Mouse (Mus musculus) yolk sac, embryonic 10.5 days (tissue): Measurements from ENCODE around the gene Olfr1270.
"Not testable (repeated sequence)": the region's sequence is repeated elsewhere in the genome, so short reads cannot be mapped to it uniquely, and the experiment has no call there.

Source experiments
- DNase-seq: peaks from one replicate; pipeline ENCODE4 v3.0.0-alpha.2; 2017; ENCODE audit warnings: low spot score

Gene Olfr1270

GRCm38 (mm10) chr2:90152991-90153390 lies at the start of gene Olfr1270:
TSS of gene Olfr1270 (minus strand) at chr2:90153091.
- DNase-seq: no peak

DNA sequence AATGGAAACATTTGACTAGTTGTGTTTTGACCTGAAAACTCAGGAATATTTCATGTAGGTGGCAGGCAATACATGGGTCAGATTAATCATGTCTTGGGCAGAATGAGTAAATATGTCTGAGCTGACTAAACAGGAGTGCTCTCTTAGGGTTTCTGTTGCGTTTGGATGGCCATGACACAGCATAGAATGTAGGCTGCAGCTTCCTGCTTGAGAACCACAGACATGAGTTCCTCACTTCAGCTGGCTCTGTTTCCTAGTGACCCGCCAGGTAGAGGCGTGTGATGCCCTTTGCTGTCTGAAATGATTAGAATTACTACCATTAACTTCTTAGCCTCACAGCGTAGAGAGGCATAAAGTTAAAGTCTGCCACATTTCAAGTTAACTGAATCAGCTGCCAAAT lies 46.7 kb upstream of the Olfr1270 start:
- DNase-seq: not testable (repeated sequence)

GRCm38 (mm10) chr2:90195285-90195684 lies 42.4 kb upstream of the Olfr1270 start:
- DNase-seq: not testable (repeated sequence)

DNA sequence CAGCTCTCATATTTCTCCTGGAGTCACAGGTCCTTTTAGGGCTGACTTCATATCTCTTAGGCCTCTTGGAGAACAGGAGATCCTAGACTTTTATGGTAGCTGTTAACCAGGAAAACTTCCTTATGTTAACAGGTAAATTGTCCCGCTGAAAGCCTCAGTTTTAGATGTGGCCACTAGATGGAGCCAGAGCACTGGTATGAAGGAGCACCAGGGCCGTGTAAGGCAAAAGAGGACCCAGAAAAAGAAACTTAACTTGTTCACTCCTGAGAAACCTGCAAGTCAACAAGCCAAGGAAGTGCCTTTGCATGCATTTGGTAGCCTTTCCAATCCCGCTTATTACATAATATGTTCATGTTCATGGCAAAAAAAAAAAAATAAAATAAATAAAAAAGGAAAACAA lies 41.9 kb upstream of the Olfr1270 start:
- not testable (repeated sequence) for DNase-seq

DNA sequence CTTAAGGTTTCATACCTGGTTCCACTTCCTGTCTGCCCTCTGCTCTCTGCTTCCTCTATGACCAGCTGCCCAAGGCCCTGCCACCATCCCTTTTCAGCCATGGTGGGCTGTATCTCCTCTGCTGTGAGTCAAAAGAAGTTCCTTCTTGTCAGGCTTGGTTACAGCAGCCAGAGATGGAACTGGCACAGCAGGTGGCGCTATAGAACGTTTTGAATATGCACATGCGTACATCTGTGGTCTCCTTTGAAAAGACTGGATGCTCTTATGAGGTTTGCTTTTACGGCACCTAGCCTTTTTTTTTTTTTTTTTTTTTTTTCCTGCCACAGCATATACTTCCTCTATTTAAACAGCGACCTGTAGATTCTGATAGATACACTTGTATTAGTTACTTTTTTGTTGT lies 34.2 kb upstream of the Olfr1270 start:
- not testable (repeated sequence) for DNase-seq

DNA sequence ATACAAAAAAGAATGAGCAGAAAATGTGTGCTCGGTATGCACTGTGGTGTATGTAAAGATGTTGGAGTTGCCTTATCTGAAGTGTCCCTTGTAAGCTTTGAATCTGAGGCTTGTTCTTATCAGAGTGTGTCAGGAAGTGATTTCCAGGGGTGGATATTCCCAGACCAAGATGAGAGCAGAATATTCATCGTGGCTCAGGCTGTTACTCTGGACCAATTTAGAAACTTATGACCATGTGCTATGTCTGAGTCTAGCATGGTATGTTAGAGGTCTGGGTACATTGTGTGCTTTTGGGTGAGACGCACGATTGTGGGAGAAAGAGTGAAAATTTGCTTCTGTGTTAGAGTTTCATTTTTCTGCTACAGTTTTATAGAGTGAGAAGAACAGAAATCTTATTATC lies 33.2 kb upstream of the Olfr1270 start:
- DNase-seq: not testable (repeated sequence)

DNA sequence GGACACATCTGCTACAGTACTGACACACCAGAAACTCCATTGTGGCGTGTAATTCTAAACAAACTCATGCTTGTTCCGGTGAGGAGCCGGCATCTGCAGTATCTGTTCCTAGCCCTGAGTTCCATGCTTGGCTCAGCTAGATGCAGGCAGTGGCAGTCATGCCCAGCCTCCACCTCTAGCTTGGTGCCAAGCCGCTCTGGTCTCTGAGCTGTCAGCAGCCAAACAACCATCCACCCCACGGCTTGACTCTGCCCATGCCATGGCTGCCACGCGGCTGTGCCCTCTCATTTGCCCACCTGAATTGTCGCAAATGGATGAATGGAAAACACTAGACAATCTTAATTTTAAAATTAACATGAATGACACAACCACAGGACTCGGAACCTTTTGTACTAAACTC lies 1.0 kb upstream of the Olfr1270 start:
- no peak for DNase-seq

DNA sequence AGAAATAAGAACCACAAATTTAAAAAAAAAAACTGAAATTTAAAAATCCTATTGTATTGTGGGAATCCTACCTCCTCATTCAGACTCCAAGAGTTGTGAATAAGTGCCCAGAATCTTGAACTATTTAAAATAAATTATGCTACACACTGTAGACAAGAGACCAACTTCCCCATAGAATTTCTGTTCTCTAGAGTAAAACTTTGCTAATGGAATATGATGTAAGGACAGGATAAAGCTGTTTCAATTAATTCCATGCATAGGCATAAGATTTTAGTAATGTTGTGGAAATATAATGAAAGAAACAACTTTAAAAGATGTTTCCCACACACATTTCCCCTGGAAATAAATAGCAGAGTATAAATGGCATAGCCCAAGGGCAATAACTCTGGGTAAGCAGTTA lies 10.7 kb downstream of the Olfr1270 start, which contains the start of gene Olfr32:
Gene Olfr32, minus strand, starts transcription at position 101 of the 400 bp plus-strand sequence.
- no peak for DNase-seq

DNA sequence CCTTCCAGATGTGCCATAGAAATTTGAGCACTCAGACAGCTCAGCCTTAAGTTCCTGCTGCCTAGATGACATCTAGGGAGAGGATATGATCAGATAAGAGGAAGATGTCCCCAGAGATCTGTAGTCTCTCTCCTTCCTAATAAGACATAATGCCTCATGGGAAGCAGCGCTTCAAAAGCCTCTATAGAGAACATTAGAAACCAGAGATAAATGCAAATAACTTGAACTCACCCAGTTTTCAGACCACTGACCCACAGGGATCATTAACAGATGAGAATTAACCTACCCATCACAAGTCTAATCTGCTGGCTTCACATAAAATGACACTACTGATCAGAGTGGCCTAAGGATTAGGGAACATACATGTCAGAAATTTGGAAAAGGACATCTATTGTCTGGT lies 31.6 kb downstream of the Olfr1270 start, which contains the start of gene Olfr1269:
Gene Olfr1269, minus strand, starts transcription at position 101 of the 400 bp plus-strand sequence.
- no peak for DNase-seq
